Mouse (Mus musculus) forebrain, embryonic 16.5 days (tissue): ENCODE measurements at regions not wholly inside any gene's neighbourhood (a gene's known extent, or its start where the extent isn't known, plus 50 kb on each side); places are given as distances from the start of the nearest gene placed in this dataset.
"Not testable (repeated sequence)": the region's sequence is repeated elsewhere in the genome, so short reads cannot be mapped to it uniquely, and the experiment has no call there.

ENCODE experiments used
- ATAC-seq: fragments of 200-750 bp; cut with Nextera tagmentation; 2 replicates; pipeline ENCODE4 v1.8.0; 2017; ENCODE audit warnings: mild to moderate bottlenecking, moderate library complexity
- H3K27ac ChIP-seq: fragments of 300-500 bp; sonication (generic); 2 replicates; pipeline ENCODE4 v1.5.1; 2014; ENCODE audit warnings: low read length, control low read depth
- H3K27me3 ChIP-seq: fragments of 300-500 bp; sonication (generic); replicated peaks from 2 replicates; pipeline ENCODE4 v1.6.1; 2014; ENCODE audit warnings: low read length; ENCODE audit not compliant: control insufficient read depth, insufficient read depth
- H3K36me3 ChIP-seq: fragments of 300-500 bp; sonication (generic); 2 replicates; pipeline ENCODE4 v1.6.1; 2014; ENCODE audit not compliant: control insufficient read depth, insufficient read depth
- H3K4me1 ChIP-seq: fragments of 300-500 bp; sonication (generic); replicated peaks from 2 replicates; pipeline ENCODE4 v1.6.1; 2014; ENCODE audit warnings: low read length; ENCODE audit not compliant: control insufficient read depth, insufficient read depth
- H3K4me2 ChIP-seq: fragments of 300-500 bp; sonication (generic); 2 replicates; pipeline ENCODE4 v1.6.1; 2014; ENCODE audit warnings: mild to moderate bottlenecking, low read length, control low read depth
- H3K4me3 ChIP-seq: fragments of 300-500 bp; sonication (generic); replicated peaks from 2 replicates; pipeline ENCODE4 v1.5.1; 2014; ENCODE audit warnings: mild to moderate bottlenecking, low read length, control low read depth
- H3K9ac ChIP-seq: fragments of 300-500 bp; sonication (generic); replicated peaks from 2 replicates; pipeline ENCODE4 v1.6.1; 2014; ENCODE audit warnings: low read depth, low read length, control low read depth
- H3K9me3 ChIP-seq: fragments of 300-500 bp; sonication (generic); 2 replicates; pipeline ENCODE4 v1.6.1; 2016; ENCODE audit warnings: low read length; ENCODE audit not compliant: control insufficient read depth
- WGBS: fragments of 180-500 bp; shearing (Covaris S2); extraction: QIAGEN DNeasy Blood & Tissue Kit; methylation state at CpG from one replicate; pipeline ENCODE4 v1.1.7; 2014; 5-methylcytosine and 5-hydroxymethylcytosine counted together

DNA sequence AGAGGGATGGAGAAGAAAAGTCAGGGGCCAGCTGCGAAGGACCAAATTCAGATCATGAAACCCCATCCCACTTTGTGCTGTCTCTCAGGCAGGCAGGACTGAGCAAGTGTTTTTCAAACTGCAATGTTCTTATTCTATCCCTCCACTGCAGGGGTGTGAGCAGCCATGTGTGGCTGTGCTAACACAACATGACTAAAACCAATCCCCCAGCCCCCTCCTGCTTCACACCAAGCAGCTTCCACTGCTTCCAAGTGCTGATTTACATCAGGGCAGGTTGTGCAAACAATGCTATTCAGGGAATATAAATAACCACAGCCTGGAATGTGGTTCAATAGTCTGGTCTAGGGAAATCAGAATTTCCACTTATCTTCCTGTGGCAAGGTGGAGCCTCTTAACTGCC is 517.0 kb upstream of the Brinp1 start:
- no peak overlapping the region for H3K4me2 ChIP-seq
- H3K9ac ChIP-seq = no peak overlapping the region
- no peaks in the 10 kb centered on the region for H3K36me3 ChIP-seq
- ATAC-seq = no peak
- H3K9me3 ChIP-seq = no peaks in the 10 kb centered on the region
- H3K4me3 ChIP-seq = no peak overlapping the region
- H3K4me1 ChIP-seq = no peaks in the 10 kb centered on the region
- H3K27me3 ChIP-seq = no peaks in the 10 kb centered on the region
- WGBS = 74% methylated on average over 1 of the region's 1 CpGs
- H3K27ac ChIP-seq = no peak overlapping the region

DNA sequence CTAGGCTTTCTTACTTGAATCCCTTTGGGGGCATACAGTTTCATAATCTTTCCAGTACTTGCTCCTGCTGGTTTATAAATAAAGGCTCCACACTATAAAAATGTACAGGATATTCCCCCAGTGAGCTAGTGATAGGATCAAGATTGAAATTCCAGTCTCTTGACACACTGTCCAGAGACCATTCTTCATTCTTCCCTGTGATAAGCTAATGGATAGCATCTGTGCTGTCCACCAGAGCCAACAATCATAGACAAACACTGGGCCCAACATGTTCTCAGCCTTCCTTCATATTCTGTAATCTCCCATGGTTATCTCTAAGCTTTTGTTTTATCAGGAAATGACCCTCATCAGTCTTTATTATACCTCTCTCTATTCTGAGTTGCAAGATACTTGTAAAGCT is 505.8 kb upstream of the Brinp1 start:
- H3K4me3 ChIP-seq = no peak overlapping the region
- H3K9me3 ChIP-seq = no peaks in the 10 kb centered on the region
- no peaks in the 10 kb centered on the region for H3K4me1 ChIP-seq
- no peak for ATAC-seq
- H3K36me3 ChIP-seq = no peaks in the 10 kb centered on the region
- no peak overlapping the region for H3K9ac ChIP-seq
- H3K4me2 ChIP-seq = no peak overlapping the region
- H3K27ac ChIP-seq = no peak overlapping the region
- no peaks in the 10 kb centered on the region for H3K27me3 ChIP-seq

DNA sequence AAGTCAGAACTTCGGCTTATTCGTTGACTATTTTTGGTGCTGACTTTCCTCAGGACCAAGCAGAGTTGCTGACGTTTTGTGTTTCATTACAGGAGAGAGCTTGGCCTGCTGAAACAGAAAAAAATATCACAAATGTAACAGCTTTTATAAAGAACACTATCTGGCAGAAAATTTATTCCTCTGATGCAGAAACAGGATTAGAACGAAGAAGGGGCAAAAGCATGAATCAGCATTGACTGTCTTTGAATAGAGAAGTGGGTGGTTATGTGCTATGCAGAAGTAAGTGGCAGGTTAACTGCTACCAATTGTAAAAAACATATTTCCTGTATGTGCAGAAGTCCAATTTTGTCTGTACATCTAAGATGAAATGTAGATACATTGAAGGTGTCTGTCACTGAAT is 502.2 kb upstream of the Brinp1 start:
- Histone ChIP-seq H3K36me3 (no peaks in the 10 kb centered on the region), H3K27ac (no peak overlapping the region), H3K4me1 (no peaks in the 10 kb centered on the region), H3K4me3 (no peak overlapping the region), H3K27me3 (no peaks in the 10 kb centered on the region), H3K9ac (no peak overlapping the region), H3K4me2 (no peak overlapping the region), H3K9me3 (no peaks in the 10 kb centered on the region)
- 86% methylated on average over 4 of the region's 4 CpGs for WGBS
- no peak for ATAC-seq

- ATAC-seq = no peak
- WGBS = 93% methylated on average over 6 of the region's 6 CpGs
- no peaks in the 10 kb centered on the region for H3K4me1 ChIP-seq
- H3K27ac ChIP-seq = no peak overlapping the region
- no peak overlapping the region for H3K9ac ChIP-seq
- H3K27me3 ChIP-seq = no peaks in the 10 kb centered on the region
- H3K9me3 ChIP-seq = no peaks in the 10 kb centered on the region
- no peaks in the 10 kb centered on the region for H3K36me3 ChIP-seq
- H3K4me2 ChIP-seq = no peak overlapping the region
- no peak overlapping the region for H3K4me3 ChIP-seq
These were observed 492.0 kb upstream of the Brinp1 start for GRCm38 (mm10) chr4:69446161-69446560.

- H3K4me3 ChIP-seq = no peak overlapping the region
- 80% methylated on average over 2 of the region's 2 CpGs for WGBS
- H3K36me3 ChIP-seq = no peaks in the 10 kb centered on the region
- H3K9ac ChIP-seq = no peak overlapping the region
- no peaks in the 10 kb centered on the region for H3K4me1 ChIP-seq
- H3K27ac ChIP-seq = no peak overlapping the region
- no peaks in the 10 kb centered on the region for H3K27me3 ChIP-seq
- ATAC-seq = no peak
- no peak overlapping the region for H3K4me2 ChIP-seq
- no peaks in the 10 kb centered on the region for H3K9me3 ChIP-seq
These were observed 489.8 kb upstream of the Brinp1 start for GRCm38 (mm10) chr4:69443956-69444355.

DNA sequence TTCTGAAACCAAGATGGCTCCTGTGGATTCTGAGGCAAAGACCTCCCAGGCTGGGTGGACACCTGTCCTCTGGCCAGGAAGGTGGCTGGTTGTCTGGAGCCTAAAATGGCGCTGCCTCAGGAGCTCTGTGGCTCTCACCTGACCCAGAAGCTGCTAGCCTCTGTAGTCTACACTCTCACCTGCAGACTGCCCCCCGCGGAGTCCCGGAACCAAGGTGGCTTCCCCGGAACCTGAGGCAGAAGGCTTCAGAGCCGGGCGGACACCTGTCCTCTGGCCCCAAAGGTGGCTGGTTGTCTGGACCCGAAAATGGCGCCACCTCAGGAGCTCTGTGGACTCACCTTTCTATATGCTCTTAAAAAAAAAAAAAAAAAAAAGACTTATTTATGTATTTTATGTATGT is 481.2 kb upstream of the Brinp1 start:
- H3K9ac ChIP-seq = no peak overlapping the region
- H3K36me3 ChIP-seq = no peaks in the 10 kb centered on the region
- 91% methylated on average over 9 of the region's 9 CpGs for WGBS
- no peak overlapping the region for H3K27ac ChIP-seq
- no peaks in the 10 kb centered on the region for H3K9me3 ChIP-seq
- no peak overlapping the region for H3K4me2 ChIP-seq
- no peaks in the 10 kb centered on the region for H3K4me1 ChIP-seq
- ATAC-seq = no peak
- H3K4me3 ChIP-seq = no peak overlapping the region
- H3K27me3 ChIP-seq = no peaks in the 10 kb centered on the region

DNA sequence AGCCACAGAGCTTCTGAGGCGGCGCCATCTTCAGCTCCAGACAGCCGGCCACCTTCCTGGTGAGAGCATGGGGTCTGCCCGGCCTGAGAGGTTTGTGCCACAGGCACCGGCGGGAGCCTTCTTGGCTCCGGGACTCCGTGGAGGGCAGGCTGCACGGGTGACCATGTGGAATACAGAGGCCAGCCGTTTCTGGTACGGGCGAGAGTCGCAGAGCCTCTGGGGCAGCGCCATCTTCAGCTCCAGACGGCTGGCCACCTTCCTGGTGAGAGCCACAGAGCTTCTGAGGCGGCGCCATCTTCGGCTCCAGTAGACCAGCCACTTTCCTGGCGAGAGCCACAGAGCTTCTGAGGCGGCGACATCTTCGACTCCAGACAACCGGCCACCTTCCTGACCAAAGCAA is 456.2 kb upstream of the Brinp1 start:
- not testable (repeated sequence) for H3K9me3 ChIP-seq, H3K36me3 ChIP-seq, H3K27ac ChIP-seq, ATAC-seq, H3K4me3 ChIP-seq, H3K9ac ChIP-seq, H3K4me2 ChIP-seq, H3K27me3 ChIP-seq, H3K4me1 ChIP-seq
- WGBS = 98% methylated on average over 23 of the region's 23 CpGs

DNA sequence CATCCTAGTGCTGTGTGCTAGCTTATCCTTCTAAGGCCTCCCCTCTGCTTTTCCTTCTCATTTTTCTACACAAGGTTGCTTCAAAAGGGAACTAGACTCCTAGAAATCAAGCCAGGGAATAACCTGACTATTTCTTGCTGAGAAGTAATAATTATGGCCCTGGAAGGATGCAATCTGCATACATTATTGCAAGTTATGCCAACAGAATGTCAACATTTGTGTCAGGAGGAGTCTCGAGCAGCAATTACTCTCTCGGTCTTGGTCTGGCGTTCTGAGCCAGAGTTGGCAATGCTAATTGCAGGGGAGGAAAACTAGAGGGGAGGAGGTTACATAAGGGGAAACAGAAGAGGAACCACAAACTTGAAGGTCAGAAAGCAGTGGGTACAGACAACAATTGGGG is 441.3 kb upstream of the Brinp1 start:
- H3K9me3 ChIP-seq = no peaks in the 10 kb centered on the region
- ATAC-seq = peak; percentile 67
- no peak overlapping the region for H3K4me3 ChIP-seq
- no peak overlapping the region for H3K9ac ChIP-seq
- H3K27ac ChIP-seq = no peak overlapping the region
- no peaks in the 10 kb centered on the region for H3K4me1 ChIP-seq
- no peak overlapping the region for H3K4me2 ChIP-seq
- no peaks in the 10 kb centered on the region for H3K27me3 ChIP-seq
- WGBS = 58% methylated on average over 3 of the region's 3 CpGs
- H3K36me3 ChIP-seq = no peaks in the 10 kb centered on the region

DNA sequence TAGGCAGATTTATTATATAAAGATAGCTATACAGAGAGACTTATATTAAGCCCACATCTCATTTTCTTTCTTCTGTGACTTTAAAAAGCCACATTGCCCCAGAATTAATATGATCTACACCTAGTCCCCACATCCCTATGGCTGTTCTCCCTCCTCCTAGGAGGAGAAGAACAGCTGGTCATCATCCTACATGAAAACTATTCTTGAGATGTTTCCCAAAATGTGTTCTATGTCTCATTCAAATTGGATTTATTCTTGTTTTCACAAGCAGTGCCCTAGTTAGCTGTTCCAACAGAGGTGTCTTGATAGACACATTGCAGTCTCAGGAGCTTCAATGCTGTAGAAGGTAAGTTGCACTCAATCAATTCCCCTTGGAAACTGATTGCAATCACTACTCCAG is 429.1 kb upstream of the Brinp1 start:
- no peaks in the 10 kb centered on the region for H3K4me1 ChIP-seq
- H3K9me3 ChIP-seq = no peaks in the 10 kb centered on the region
- no peak for ATAC-seq
- no peaks in the 10 kb centered on the region for H3K36me3 ChIP-seq
- no peak overlapping the region for H3K4me3 ChIP-seq
- H3K27me3 ChIP-seq = no peaks in the 10 kb centered on the region
- no peak overlapping the region for H3K9ac ChIP-seq
- no peak overlapping the region for H3K27ac ChIP-seq
- no peak overlapping the region for H3K4me2 ChIP-seq

GRCm38 (mm10) chr4:69346979-69347465 is 392.8 kb upstream of the Brinp1 start:
- H3K27me3 ChIP-seq = no peaks in the 10 kb centered on the region
- WGBS = 84% methylated on average over 5 of the region's 5 CpGs
- no peak for ATAC-seq
- H3K36me3 ChIP-seq = no peaks in the 10 kb centered on the region
- no peaks in the 10 kb centered on the region for H3K9me3 ChIP-seq
- no peak overlapping the region for H3K4me2 ChIP-seq
- H3K27ac ChIP-seq = no peak overlapping the region
- H3K9ac ChIP-seq = no peak overlapping the region
- H3K4me1 ChIP-seq = no peaks in the 10 kb centered on the region
- H3K4me3 ChIP-seq = no peak overlapping the region
